Mouse (Mus musculus) ES-Bruce4 (cell line): ENCODE data around the gene Zbp1. TPM values are rescaled to one million over a fixed set of nuclear protein-coding genes. Genes with fewer than 3 reads are reported as not detected.
A peak's percentile ranks its signal among the peaks of the same experiment; 100 is the strongest.

Source experiments
- H3K27ac ChIP-seq: 2 replicates; pipeline ENCODE4 v1.5.1; 2012; ENCODE audit warnings: low read length, inconsistent platforms; ENCODE audit not compliant: insufficient read depth
- H3K27me3 ChIP-seq: 2 replicates; pipeline ENCODE4 v1.6.1; 2012; ENCODE audit warnings: mild to moderate bottlenecking, low read length, inconsistent platforms; ENCODE audit not compliant: control insufficient read depth, poor library complexity, insufficient read depth, severe bottlenecking
- H3K36me3 ChIP-seq: 2 replicates; pipeline ENCODE4 v1.6.1; 2012; ENCODE audit warnings: inconsistent platforms, mild to moderate bottlenecking, low read length, moderate library complexity; ENCODE audit not compliant: control insufficient read depth, poor library complexity, insufficient read depth, severe bottlenecking
- H3K4me1 ChIP-seq: one replicate; pipeline ENCODE4 v1.8.1; 2011; ENCODE audit warnings: low read length; ENCODE audit not compliant: control insufficient read depth, insufficient read depth
- H3K4me3 ChIP-seq: 2 replicates; pipeline ENCODE4 v1.5.1; 2011; ENCODE audit warnings: low read depth, mild to moderate bottlenecking, low read length
- H3K9ac ChIP-seq: 2 replicates; pipeline ENCODE4 v1.6.1; 2012; ENCODE audit warnings: low read depth, mild to moderate bottlenecking, inconsistent platforms; ENCODE audit not compliant: poor library complexity, severe bottlenecking
- H3K9me3 ChIP-seq: replicated peaks from 2 replicates; pipeline ENCODE4 v1.6.1; 2012; ENCODE audit warnings: mild to moderate bottlenecking, low read length, inconsistent platforms; ENCODE audit not compliant: control insufficient read depth, poor library complexity, insufficient read depth, severe bottlenecking
- CTCF ChIP-seq: IDR thresholded peaks from one replicate; pipeline ENCODE4 v1.8.1; 2011; ENCODE audit warnings: low read depth, low read length
- EP300 ChIP-seq: IDR thresholded peaks from 2 replicates; pipeline ENCODE4 v1.6.1; 2011; ENCODE audit warnings: low read depth, low read length; ENCODE audit not compliant: insufficient read depth
- POLR2A ChIP-seq: IDR thresholded peaks from one replicate; pipeline ENCODE4 v1.8.1; 2011; ENCODE audit warnings: low read length; ENCODE audit not compliant: insufficient read depth
- polyA plus RNA-seq: library from polyadenylated mRNA; stranded (reverse); fragments of >200 nt; gene quantifications from 2 replicates; pipeline ENCODE4 v1.2.4, GENCODE M21; 2011; ENCODE audit warnings: low read depth; ENCODE audit not compliant: missing spikeins, insufficient read depth, insufficient read length

Zbp1 gene
- polyA plus RNA-seq, 1 experiment = 6.8 TPM

- Histone ChIP-seq H3K36me3 (no peaks in the 10 kb centered on the region), H3K4me1 (peaks cover 24% of the 10 kb centered on the region), H3K9me3 (no peaks in the 10 kb centered on the region), H3K27me3 (no peaks in the 10 kb centered on the region), H3K4me3 (no peak overlapping the region), H3K9ac (no peak overlapping the region), H3K27ac (no peak overlapping the region)
- TF ChIP-seq EP300 = no peak
- no peak for TF ChIP-seq POLR2A
- TF ChIP-seq CTCF = no peak
Observed at GRCm38 (mm10) chr2:173232065-173232765, 13.5 kb upstream of the Zbp1 start.

DNA sequence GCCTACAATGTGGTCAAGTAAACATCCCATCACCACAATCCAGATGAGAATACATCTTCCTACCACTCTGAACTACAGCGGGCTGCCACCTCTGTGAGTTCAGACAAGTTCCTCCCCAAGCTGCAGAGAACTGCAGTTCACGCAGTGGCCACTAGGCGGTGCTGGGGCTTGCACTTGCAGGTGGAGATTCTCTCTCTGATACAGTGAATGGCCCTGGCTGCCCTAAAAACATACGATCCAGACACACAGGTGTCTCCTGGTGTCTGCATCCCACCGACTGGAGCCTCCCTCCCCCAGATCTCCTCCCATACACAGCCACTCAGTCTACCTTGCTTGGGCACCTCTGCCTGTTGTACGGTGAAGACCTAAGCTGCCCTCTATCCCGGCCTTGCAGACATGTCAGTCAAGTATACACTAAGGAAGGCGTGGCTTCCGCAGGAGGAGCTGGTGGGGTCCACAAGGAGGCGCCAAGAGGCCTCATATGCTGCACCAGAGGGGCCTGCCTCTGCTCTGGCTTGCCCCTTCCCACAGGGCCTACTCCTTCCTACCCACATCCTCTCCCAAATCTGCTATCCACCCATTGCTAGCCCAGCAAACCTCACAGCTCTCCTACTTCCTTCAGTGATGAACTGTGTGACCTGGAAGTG lies 11.0 kb upstream of the Zbp1 start:
- no peaks in the 10 kb centered on the region for H3K27me3 ChIP-seq
- no peak for TF ChIP-seq POLR2A
- TF ChIP-seq CTCF = peak; percentile 93
- H3K27ac ChIP-seq = peak overlapping the region; percentile 62
- H3K4me3 ChIP-seq = peak overlapping the region; percentile 46
- H3K9me3 ChIP-seq = no peaks in the 10 kb centered on the region
- no peaks in the 10 kb centered on the region for H3K36me3 ChIP-seq
- H3K4me1 ChIP-seq = peaks cover 19% of the 10 kb centered on the region
- no peak overlapping the region for H3K9ac ChIP-seq

DNA sequence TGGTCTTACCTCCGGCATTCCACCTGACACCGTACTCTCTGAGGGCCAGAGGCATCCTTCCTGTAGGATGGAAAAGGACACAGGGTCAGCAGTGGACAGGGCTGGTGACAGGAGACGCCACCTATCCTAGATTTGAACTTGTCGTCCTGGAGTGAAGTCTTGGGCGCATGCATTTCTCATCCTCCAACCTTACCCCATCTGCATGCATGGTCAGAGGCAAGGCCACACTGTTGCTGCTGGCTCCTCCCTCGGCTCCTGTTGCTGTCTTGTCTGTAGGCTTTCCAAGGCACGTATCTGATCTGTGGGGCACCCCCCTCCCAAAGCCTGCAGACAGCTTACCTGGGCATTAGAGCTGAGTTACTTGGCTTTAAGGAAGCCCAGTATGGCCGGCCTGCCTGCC lies 9.8 kb upstream of the Zbp1 start:
- H3K4me1 ChIP-seq = peaks cover 16% of the 10 kb centered on the region
- H3K9ac ChIP-seq = no peak overlapping the region
- TF ChIP-seq EP300 = no peak
- no peak for TF ChIP-seq POLR2A
- no peak for TF ChIP-seq CTCF
- no peaks in the 10 kb centered on the region for H3K27me3 ChIP-seq
- H3K36me3 ChIP-seq = no peaks in the 10 kb centered on the region
- H3K27ac ChIP-seq = no peak overlapping the region
- H3K9me3 ChIP-seq = no peaks in the 10 kb centered on the region
- no peak overlapping the region for H3K4me3 ChIP-seq

DNA sequence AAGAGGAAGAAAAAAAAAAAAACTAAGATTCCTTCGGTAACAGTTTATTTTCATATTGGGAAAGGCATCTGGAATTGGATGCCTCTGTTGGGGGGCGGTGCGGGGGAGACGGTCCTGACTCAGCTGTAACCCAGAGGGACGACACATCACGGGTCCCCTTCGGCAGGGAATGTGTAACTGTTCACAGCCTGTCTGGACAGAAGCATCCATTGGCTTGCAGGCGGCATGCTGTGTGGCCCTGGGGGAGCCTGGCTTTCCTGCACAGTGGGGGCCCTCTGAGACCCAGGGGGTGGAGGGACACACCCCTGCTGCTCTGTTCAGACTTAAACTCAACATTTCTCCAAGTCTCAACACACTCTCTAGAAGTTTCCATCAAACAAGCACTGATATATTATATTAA lies 8.1 kb upstream of the Zbp1 start:
- Histone ChIP-seq H3K4me3 (no peak overlapping the region), H3K9me3 (no peaks in the 10 kb centered on the region), H3K9ac (no peak overlapping the region), H3K27ac (peak overlapping the region; percentile 23; the same call in 1 of the 2 replicates), H3K4me1 (peaks cover 16% of the 10 kb centered on the region), H3K36me3 (no peaks in the 10 kb centered on the region), H3K27me3 (no peaks in the 10 kb centered on the region)
- peak; percentile 87 for TF ChIP-seq EP300
- TF ChIP-seq CTCF = no peak

DNA sequence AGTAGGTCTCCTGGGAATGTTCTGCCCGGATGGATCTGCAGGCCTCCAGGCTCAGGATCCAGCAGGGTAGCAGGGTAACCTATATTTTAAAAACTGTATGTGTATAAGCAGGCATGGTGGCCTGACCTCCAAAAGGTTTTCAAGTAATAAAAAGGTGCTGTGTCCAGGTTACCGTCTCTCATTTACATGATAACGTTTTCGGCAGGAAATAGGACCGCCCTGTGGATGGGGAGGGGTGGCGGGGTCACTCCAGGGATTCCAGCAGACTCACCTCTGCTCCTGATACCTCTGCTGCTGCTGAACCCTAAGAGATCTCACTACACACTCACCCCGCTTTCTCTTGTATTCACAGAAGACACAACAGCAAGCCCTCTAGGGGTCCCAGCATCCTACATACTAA lies 7.2 kb upstream of the Zbp1 start:
- TF ChIP-seq CTCF = no peak
- TF ChIP-seq EP300 = peak; percentile 87
- H3K9me3 ChIP-seq = no peaks in the 10 kb centered on the region
- H3K4me1 ChIP-seq = peaks cover 16% of the 10 kb centered on the region
- H3K4me3 ChIP-seq = no peak overlapping the region
- H3K9ac ChIP-seq = no peak overlapping the region
- H3K36me3 ChIP-seq = no peaks in the 10 kb centered on the region
- H3K27me3 ChIP-seq = no peaks in the 10 kb centered on the region
- peak overlapping the region; percentile 57 for H3K27ac ChIP-seq

- Histone ChIP-seq H3K9me3 (no peaks in the 10 kb centered on the region), H3K4me3 (no peak overlapping the region), H3K27me3 (no peaks in the 10 kb centered on the region), H3K4me1 (peaks cover 16% of the 10 kb centered on the region), H3K36me3 (no peaks in the 10 kb centered on the region), H3K27ac (peak overlapping the region; percentile 51; the same call in 1 of the 2 replicates), H3K9ac (no peak overlapping the region)
- no peak for TF ChIP-seq CTCF
- TF ChIP-seq POLR2A = no peak
- 0 out of 2 replicates have a peak, but pooled peaks have one; percentile 19 for TF ChIP-seq EP300
Observed at GRCm38 (mm10) chr2:173224832-173225231, 6.1 kb upstream of the Zbp1 start.
